Mouse (Mus musculus) midbrain, postnatal 0 days (tissue): ENCODE data around the gene Larp1b. TPM values are rescaled to one million over a fixed set of nuclear protein-coding genes. Genes with fewer than 3 reads are reported as not detected.

Experiments used
- ATAC-seq: fragments of 200-750 bp; cut with Nextera tagmentation; 2 replicates; pipeline ENCODE4 v1.8.0; 2017; ENCODE audit warnings: moderate number of reproducible peaks, mild to moderate bottlenecking, moderate TSS enrichment, moderate library complexity; ENCODE audit not compliant: low FRiP score
- DNase-seq: peaks from one replicate; pipeline ENCODE4 v3.0.0-alpha.2; 2015; ENCODE audit warnings: low spot score
- H3K27ac ChIP-seq: fragments of 300-500 bp; sonication (generic); 2 replicates; pipeline ENCODE4 v1.5.1; 2014; ENCODE audit warnings: low read depth, mild to moderate bottlenecking, low read length, mixed read lengths
- H3K27me3 ChIP-seq: fragments of 300-500 bp; sonication (generic); 2 replicates; pipeline ENCODE4 v1.6.1; 2014; ENCODE audit warnings: low read length, control low read depth, mixed read lengths; ENCODE audit not compliant: insufficient read depth
- H3K36me3 ChIP-seq: fragments of 300-500 bp; sonication (generic); 2 replicates; pipeline ENCODE4 v1.6.1; 2014; ENCODE audit warnings: low read length, control low read depth, mixed read lengths; ENCODE audit not compliant: insufficient read depth
- H3K4me1 ChIP-seq: fragments of 300-500 bp; sonication (generic); 2 replicates; pipeline ENCODE4 v1.6.1; 2014; ENCODE audit warnings: mild to moderate bottlenecking, control low read depth, antibody characterized with exemption, low read length, mixed read lengths; ENCODE audit not compliant: insufficient read depth
- H3K4me2 ChIP-seq: fragments of 300-500 bp; sonication (generic); 2 replicates; pipeline ENCODE4 v1.6.1; 2014; ENCODE audit warnings: low read depth, mild to moderate bottlenecking, low read length, mixed read lengths; ENCODE audit not compliant: poor library complexity, severe bottlenecking
- H3K4me3 ChIP-seq: fragments of 300-500 bp; sonication (generic); 2 replicates; pipeline ENCODE4 v1.5.1; 2014; ENCODE audit warnings: low read depth, mild to moderate bottlenecking, low read length, moderate library complexity
- H3K9ac ChIP-seq: fragments of 300-500 bp; sonication (generic); replicated peaks from 2 replicates; pipeline ENCODE4 v1.6.1; 2014; ENCODE audit warnings: mild to moderate bottlenecking, low read length, moderate library complexity, mixed read lengths; ENCODE audit not compliant: poor library complexity, severe bottlenecking
- H3K9me3 ChIP-seq: fragments of 300-500 bp; sonication (generic); 2 replicates; pipeline ENCODE4 v1.6.1; 2016; ENCODE audit warnings: low read length, control low read depth
- CTCF ChIP-seq: IDR thresholded peaks from 2 replicates; pipeline ENCODE4 v1.5.1; 2016; ENCODE audit warnings: antibody characterized with exemption, mild to moderate bottlenecking
- WGBS: fragments of 180-500 bp; shearing (Covaris S2); extraction: QIAGEN DNeasy Blood & Tissue Kit; methylation state at CpG from one replicate; pipeline ENCODE4 v1.1.7; 2014; 5-methylcytosine and 5-hydroxymethylcytosine counted together
- polyA plus RNA-seq: library from polyadenylated mRNA; unstranded; fragments of >200 nt; fragmentation: Nextera tagmentation; extraction: Ambion mirVana; gene quantifications from 2 replicates; pipeline ENCODE4 v1.2.1, GENCODE M21; 2015
- total RNA-seq: library from RNA; depleted of rRNA; stranded (reverse); fragments of >200 nt; gene quantifications from 2 replicates; pipeline ENCODE4 v1.2.3, GENCODE M21; 2014

The Larp1b gene
- total and polyA plus RNA-seq, 2 experiments from 2014 or later: 5.0 to 12.8 TPM

DNA sequence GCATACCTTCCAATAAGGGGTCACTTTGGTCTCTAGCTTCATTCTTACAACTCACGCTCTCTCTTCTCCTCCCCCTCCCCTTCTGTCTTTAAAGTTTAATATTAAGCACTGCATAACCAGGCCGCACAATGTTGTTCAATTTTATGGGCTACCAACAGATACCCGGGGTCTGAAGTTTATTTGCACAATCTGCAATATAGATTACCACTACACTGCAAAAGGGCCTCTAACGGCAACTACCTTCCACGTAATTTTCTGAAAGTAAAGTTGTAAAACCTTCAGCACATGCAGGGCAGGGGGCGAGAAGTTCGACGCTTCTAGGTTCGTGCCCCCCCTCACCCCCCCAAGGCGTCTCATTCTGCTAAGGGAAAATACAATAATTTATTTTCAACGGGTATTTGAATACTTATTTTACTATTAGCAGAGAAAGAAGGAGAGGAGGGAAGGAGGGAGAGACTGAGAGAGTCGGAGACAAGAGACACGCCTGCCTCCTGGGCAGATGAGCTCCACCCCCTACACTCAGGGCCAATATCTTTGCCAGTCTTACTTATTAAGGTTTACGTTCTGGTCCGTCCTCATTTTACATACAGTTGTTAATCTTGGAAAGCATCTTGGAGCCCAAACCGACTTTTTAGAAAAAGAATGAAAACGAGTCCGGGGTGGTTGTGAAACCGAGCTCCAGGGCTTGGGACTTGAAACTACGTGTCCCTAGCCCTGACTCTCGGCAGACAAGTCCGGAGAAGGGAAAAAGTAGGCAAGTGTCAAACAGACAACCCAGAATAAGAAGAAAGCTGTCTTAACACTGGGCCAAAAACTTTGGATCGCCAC, 132.1 kb downstream of the Larp1b start:
- H3K4me1 ChIP-seq: peaks cover 11% of the 10 kb centered on the region; the same call in 1 of the 2 replicates
- peak overlapping the region; percentile 92 for H3K4me2 ChIP-seq
- no peak for DNase-seq
- TF ChIP-seq CTCF: no peak
- peak overlapping the region; percentile 89 for H3K4me3 ChIP-seq
- H3K9ac ChIP-seq: peak overlapping the region; percentile 81
- H3K27me3 ChIP-seq: no peaks in the 10 kb centered on the region
- no peaks in the 10 kb centered on the region for H3K9me3 ChIP-seq
- no peaks in the 10 kb centered on the region for H3K36me3 ChIP-seq
- whole genome bisulfite sequencing: 2% methylated on average over 23 of the region's 23 CpGs
- H3K27ac ChIP-seq: no peak overlapping the region
- no peak for ATAC-seq

DNA sequence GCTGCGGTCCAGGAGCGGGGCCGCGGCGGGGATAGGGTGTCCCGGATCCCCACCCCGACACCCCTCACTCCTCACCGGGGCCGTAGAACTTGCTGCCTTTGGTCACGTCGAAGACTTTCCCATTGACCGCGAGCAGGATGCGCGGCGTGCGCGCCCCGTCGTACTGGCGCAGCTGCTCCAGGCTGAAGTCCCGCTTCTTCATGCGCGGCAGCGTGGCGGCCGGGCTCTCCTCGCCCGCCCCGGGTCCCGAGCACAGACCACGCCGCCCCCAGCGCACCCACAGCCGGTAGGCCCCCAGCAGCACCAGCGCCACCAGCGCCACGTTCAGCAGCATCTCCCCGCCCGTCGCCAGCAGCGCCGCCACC, 132.9 kb downstream of the Larp1b start:
- Histone ChIP-seq H3K9me3 (no peaks in the 10 kb centered on the region), H3K4me3 (peak overlapping the region; percentile 89), H3K36me3 (no peaks in the 10 kb centered on the region), H3K27ac (peak overlapping the region; percentile 80), H3K4me2 (peak overlapping the region; percentile 92), H3K4me1 (peaks cover 11% of the 10 kb centered on the region; the same call in 1 of the 2 replicates), H3K9ac (peak overlapping the region; percentile 81), H3K27me3 (no peaks in the 10 kb centered on the region)
- DNase-seq (no peak), ATAC-seq (peak; percentile 50)
- WGBS: 2% methylated on average over 12 of the region's 43 CpGs
- no peak for TF ChIP-seq CTCF

DNA sequence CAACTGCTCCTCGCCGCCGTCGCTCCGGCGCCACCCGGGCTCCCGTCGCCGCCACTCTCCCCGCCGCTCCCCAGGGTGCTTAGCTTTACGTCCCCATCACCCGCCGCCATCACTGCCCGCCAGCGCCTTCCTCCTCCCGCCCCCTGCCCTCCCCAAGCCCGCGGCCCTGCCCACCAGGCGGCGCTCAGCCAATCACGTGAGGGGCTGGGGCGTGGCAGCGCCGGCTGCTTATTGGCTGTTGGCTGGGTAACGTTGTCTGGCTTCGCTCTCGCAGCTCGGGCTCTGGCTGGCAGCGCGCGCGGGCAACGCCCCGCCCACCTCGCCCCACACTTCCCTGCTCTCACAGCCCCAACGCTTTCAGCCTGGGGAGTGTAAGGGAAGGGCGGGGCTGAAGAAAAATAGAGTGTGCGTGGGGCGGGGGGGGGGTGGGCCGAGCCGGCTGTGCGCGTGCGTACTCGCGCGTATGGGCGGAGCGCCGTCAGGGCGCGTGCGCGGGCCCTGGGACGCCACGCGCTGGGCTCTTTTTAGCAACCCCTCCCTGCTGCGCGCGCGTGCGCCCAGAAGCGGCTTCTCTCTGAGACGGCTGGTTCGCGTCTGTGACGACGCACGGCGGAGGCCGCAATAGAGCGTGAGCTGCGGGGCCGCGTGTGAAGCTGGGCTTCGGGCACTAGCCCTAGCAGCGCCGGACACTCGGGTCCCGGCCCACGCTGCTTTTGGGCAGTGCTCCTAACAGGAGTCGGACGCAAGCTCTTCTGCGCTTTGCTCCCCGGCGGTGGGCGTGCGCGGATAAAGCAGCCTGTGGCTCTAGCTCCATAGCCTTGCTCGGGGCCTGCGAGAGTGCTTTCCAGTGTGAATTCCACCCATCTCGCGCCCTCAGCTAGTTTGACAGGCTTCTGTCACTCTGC, 133.5 kb downstream of the Larp1b start, which contains the start of gene Pgrmc2:
Gene Pgrmc2, minus strand, starts transcription at position 162 of the 905 bp plus-strand sequence.
- H3K9me3 ChIP-seq: no peaks in the 10 kb centered on the region
- TF ChIP-seq CTCF: peak; percentile 71
- peak within 1 kb of the TSS; percentile 89 for H3K4me3 ChIP-seq
- no peaks in the 10 kb centered on the region for H3K36me3 ChIP-seq
- peak within 1 kb of the TSS; percentile 92 for H3K4me2 ChIP-seq
- peak within 1 kb of the TSS; percentile 81 for H3K9ac ChIP-seq
- peak; percentile 99 for ATAC-seq
- under 1% methylated on average over 67 of the region's 95 CpGs for WGBS
- H3K27ac ChIP-seq: peak within 1 kb of the TSS; percentile 81
- peak; percentile 99 for DNase-seq
- H3K27me3 ChIP-seq: no peaks in the 10 kb centered on the region
- peaks cover 11% of the 10 kb centered on the region; the same call in 1 of the 2 replicates for H3K4me1 ChIP-seq

DNA sequence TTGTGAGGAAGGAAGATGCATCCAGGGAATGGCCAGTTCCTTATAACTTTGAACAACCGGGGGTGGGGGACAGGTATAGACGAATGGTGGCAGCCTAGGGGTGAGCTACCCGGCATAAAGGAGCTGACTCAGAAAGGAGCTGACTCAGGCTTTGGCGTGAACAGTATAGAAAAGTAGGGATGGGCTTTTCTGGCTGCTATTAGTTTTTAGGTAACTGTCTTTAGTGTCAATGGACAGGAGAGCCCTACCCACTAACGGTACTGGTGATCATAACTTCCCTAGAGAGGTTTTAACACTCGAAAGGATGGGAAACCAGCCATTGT, 134.1 kb downstream of the Larp1b start:
- Histone ChIP-seq H3K4me1 (peaks cover 11% of the 10 kb centered on the region; the same call in 1 of the 2 replicates), H3K4me2 (peak overlapping the region; percentile 79), H3K36me3 (no peaks in the 10 kb centered on the region), H3K9ac (peak overlapping the region; percentile 64), H3K4me3 (peak overlapping the region; percentile 89), H3K27ac (peak overlapping the region; percentile 81), H3K27me3 (no peaks in the 10 kb centered on the region), H3K9me3 (no peaks in the 10 kb centered on the region)
- ATAC-seq: peak; percentile 17
- DNase-seq: peak; percentile 40
- WGBS: 3% methylated on average over 6 of the region's 6 CpGs
- TF ChIP-seq CTCF: no peak

DNA sequence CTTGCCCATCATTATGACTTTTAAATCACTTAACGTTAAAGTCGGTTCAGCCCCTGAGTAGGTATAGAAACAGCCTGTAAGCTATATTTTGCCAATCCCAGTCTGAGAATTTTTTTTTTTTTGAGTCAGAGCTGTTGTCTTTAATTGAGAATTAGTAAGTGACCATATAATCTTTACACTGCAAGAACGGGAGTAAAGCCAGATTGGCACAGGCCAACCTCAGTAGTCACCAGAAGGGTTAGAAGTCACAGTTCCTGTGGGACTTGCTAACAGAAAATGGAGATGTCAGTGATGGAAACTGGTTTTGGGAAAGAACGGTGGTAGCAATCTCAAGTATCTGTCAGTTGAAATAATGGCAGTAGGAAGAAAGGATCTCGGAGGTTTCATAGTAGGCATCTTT, 134.8 kb downstream of the Larp1b start:
- H3K4me3 ChIP-seq: peak overlapping the region; percentile 89; the same call in 1 of the 2 replicates

More for the DNA sequence above, 134.8 kb downstream of the Larp1b start:
- H3K36me3 ChIP-seq: no peaks in the 10 kb centered on the region
- peaks cover 11% of the 10 kb centered on the region; the same call in 1 of the 2 replicates for H3K4me1 ChIP-seq
- no peak overlapping the region for H3K9ac ChIP-seq
- 87% methylated on average over 5 of the region's 5 CpGs for WGBS
- no peak for TF ChIP-seq CTCF
- H3K4me2 ChIP-seq: peak overlapping the region; percentile 79
- no peaks in the 10 kb centered on the region for H3K9me3 ChIP-seq
- no peaks in the 10 kb centered on the region for H3K27me3 ChIP-seq
- DNase-seq (no peak), ATAC-seq (no peak)
- no peak overlapping the region for H3K27ac ChIP-seq
